Mouse (Mus musculus): ENCODE measurements at regions not wholly inside any gene's neighbourhood (a gene's known extent, or its start where the extent isn't known, plus 50 kb on each side); places are given as distances from the start of the nearest gene placed in this dataset.

- no peak for TF ChIP-seq CTCF (IDR thresholded peaks at IDR 0.05; ENCODE audit: control insufficient read depth, insufficient read depth, insufficient replicate concordance, low read depth, low read length)
- no peak for TF ChIP-seq POLR2A (IDR thresholded peaks at IDR 0.05; ENCODE audit: control insufficient read depth, low read depth, low read length)
Measured at GRCm38 (mm10) chr16:85966251-85966650, 64.6 kb upstream of the Adamts5 start.
